Mouse (Mus musculus) heart, embryonic 15.5 days (tissue): Measurements from ENCODE around the gene Sirt4. TPM values are rescaled to one million over a fixed set of nuclear protein-coding genes. Genes with fewer than 3 reads are reported as not detected.

ENCODE experiments used
- ATAC-seq: fragments of 200-750 bp; cut with Nextera tagmentation; replicated peaks from 2 replicates; pipeline ENCODE4 v1.8.0; 2017; ENCODE audit warnings: low read depth, moderate TSS enrichment; ENCODE audit not compliant: insufficient number of reproducible peaks, insufficient read depth, low FRiP score
- H3K27ac ChIP-seq: fragments of 300-500 bp; sonication (generic); 2 replicates; pipeline ENCODE4 v1.5.1; 2015; ENCODE audit warnings: mild to moderate bottlenecking, inconsistent platforms
- H3K27me3 ChIP-seq: fragments of 300-500 bp; sonication (generic); 2 replicates; pipeline ENCODE4 v1.6.1; 2015; ENCODE audit warnings: inconsistent platforms
- H3K36me3 ChIP-seq: fragments of 300-500 bp; sonication (generic); 2 replicates; pipeline ENCODE4 v1.6.1; 2015; ENCODE audit warnings: mild to moderate bottlenecking, inconsistent platforms
- H3K4me1 ChIP-seq: fragments of 300-500 bp; sonication (generic); replicated peaks from 2 replicates; pipeline ENCODE4 v1.6.1; 2015; ENCODE audit warnings: inconsistent platforms
- H3K4me2 ChIP-seq: fragments of 300-500 bp; sonication (generic); 2 replicates; pipeline ENCODE4 v1.6.1; 2015; ENCODE audit warnings: inconsistent platforms, mild to moderate bottlenecking, moderate library complexity
- H3K4me3 ChIP-seq: fragments of 300-500 bp; sonication (generic); 2 replicates; pipeline ENCODE4 v1.5.1; 2015; ENCODE audit warnings: mild to moderate bottlenecking, inconsistent platforms
- H3K9ac ChIP-seq: fragments of 300-500 bp; sonication (generic); 2 replicates; pipeline ENCODE4 v1.6.1; 2015; ENCODE audit warnings: mild to moderate bottlenecking, inconsistent platforms
- H3K9me3 ChIP-seq: fragments of 300-500 bp; sonication (generic); replicated peaks from 2 replicates; pipeline ENCODE4 v1.6.1; 2016; ENCODE audit warnings: inconsistent platforms
- WGBS: fragments of 180-500 bp; shearing (Covaris S2); methylation state at CpG from one replicate; pipeline ENCODE4 v1.1.7; 2015; ENCODE audit warnings: mixed read lengths; 5-methylcytosine and 5-hydroxymethylcytosine counted together
- polyA plus RNA-seq: library from polyadenylated mRNA; unstranded; fragments of >200 nt; fragmentation: Nextera tagmentation; extraction: Ambion mirVana; gene quantifications from 2 replicates; pipeline ENCODE4 v1.2.1, GENCODE M21; 2015

Sirt4 gene
- polyA plus RNA-seq, 1 experiment from 2014 or later, result 20.9 TPM

DNA sequence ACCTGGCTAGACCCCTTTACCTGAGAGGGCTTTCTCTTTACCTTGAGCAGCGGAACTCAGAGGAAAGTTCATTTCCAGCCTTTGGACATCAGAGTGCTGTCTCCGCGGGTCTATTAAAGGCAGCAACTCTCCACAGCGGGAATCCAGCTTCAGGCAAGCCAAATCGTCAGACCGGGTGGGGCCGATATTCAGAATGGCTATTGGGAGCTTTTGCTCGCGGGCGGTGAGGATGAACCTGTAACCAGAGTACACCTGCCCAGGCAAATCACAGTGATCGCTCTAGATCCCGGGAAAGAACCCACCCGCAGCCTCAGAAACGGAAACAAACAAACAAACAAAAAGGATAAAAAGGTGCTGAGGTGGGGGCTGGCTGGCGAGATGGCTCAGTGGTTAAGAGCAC lies 5.0 kb downstream of the Sirt4 start:
- H3K9ac ChIP-seq, result no peak overlapping the region
- ATAC-seq, result no peak
- no peak overlapping the region for H3K4me3 ChIP-seq
- no peaks in the 10 kb centered on the region for H3K9me3 ChIP-seq
- H3K4me1 ChIP-seq, result peaks cover 23% of the 10 kb centered on the region
- H3K4me2 ChIP-seq, result no peak overlapping the region
- no peak overlapping the region for H3K27ac ChIP-seq
- H3K27me3 ChIP-seq, result no peaks in the 10 kb centered on the region
- 64% methylated on average over 15 of the region's 15 CpGs for WGBS
- no peaks in the 10 kb centered on the region for H3K36me3 ChIP-seq

DNA sequence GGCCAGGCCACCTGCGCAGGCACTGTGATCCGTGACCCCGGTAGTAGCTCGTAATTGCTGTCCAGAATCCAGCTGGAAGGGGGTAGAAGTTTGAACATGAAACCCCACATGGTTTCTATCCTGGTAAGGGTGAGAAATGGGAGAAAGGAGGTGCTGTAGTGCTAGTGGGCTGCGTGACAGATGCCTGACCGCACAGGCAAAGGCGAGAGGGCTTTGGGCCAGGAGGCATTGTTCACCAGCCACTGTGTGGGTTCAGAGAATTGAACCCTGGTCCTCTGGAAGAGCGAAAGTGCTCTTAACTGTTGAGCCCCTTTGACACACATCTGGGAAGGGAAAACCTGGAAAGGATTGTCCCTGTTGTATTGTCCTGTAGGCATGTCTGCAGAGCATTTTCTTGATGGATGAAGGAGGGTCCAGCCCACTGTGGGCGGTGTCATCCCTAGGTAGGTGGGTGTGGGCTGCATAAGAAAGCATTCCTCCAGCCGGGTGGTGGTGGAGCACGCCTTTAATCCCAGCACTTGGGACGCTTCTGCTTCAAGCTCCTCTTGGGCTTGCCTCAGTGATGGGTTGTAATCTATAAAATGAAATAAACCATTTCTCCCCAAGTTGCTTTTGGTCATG lies 8.3 kb downstream of the Sirt4 start:
- no peaks in the 10 kb centered on the region for H3K27me3 ChIP-seq
- H3K4me2 ChIP-seq, result peak overlapping the region; percentile 62
- H3K27ac ChIP-seq, result peak overlapping the region; percentile 20; the same call in 1 of the 2 replicates
- no peaks in the 10 kb centered on the region for H3K36me3 ChIP-seq
- H3K4me3 ChIP-seq, result peak overlapping the region; percentile 41
- peak; percentile 24; the same call in 1 of the 2 replicates for ATAC-seq
- H3K9me3 ChIP-seq, result no peaks in the 10 kb centered on the region
- H3K9ac ChIP-seq, result no peak overlapping the region
- H3K4me1 ChIP-seq, result peaks cover 13% of the 10 kb centered on the region
- WGBS, result 38% methylated on average over 12 of the region's 12 CpGs

DNA sequence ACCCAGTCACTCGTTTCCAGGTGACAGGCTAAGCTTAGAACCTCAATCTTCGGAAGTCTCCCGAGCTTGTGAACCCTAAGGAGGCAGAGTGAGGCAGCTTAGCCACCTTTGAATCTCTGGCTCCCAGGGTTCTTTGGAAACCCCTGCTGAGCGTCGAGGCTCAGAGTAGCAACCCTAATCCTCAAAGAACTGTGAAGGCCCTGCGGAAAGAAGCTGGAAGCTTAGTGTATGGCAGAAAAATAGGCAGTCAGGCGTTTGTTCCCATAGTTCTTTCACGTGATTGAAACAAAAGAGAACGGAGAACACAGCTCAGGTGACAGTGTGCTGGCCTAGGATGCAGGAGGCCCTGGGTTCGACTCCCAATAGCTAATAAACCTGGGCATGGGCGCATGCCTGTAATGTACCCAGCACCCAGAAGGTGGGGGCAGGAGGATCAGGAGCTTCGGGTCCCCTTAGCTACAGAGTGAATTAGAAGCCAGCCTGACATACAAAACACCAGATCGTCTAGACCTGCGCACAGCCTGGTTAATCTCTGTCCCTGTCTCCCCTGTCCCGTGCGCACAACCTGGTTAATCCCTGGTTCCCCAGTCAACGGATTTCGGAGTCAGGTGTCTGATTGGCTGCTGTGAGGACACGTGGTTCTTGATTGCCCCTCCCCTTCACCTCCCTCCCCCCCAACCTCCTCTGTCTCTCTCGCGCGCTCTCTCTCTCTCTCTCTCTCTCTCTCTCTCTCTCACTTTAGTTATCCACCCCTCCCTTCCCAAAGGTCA lies 9.0 kb downstream of the Sirt4 start:
- WGBS, result 14% methylated on average over 22 of the region's 22 CpGs
- H3K4me1 ChIP-seq, result peaks cover 18% of the 10 kb centered on the region
- no peaks in the 10 kb centered on the region for H3K36me3 ChIP-seq
- peak overlapping the region; percentile 62 for H3K4me2 ChIP-seq
- H3K9me3 ChIP-seq, result no peaks in the 10 kb centered on the region
- H3K27ac ChIP-seq, result peak overlapping the region; percentile 20; the same call in 1 of the 2 replicates
- peak; percentile 62; the same call in 1 of the 2 replicates for ATAC-seq
- H3K9ac ChIP-seq, result peak overlapping the region; percentile 51
- H3K4me3 ChIP-seq, result peak overlapping the region; percentile 41
- H3K27me3 ChIP-seq, result no peaks in the 10 kb centered on the region

DNA sequence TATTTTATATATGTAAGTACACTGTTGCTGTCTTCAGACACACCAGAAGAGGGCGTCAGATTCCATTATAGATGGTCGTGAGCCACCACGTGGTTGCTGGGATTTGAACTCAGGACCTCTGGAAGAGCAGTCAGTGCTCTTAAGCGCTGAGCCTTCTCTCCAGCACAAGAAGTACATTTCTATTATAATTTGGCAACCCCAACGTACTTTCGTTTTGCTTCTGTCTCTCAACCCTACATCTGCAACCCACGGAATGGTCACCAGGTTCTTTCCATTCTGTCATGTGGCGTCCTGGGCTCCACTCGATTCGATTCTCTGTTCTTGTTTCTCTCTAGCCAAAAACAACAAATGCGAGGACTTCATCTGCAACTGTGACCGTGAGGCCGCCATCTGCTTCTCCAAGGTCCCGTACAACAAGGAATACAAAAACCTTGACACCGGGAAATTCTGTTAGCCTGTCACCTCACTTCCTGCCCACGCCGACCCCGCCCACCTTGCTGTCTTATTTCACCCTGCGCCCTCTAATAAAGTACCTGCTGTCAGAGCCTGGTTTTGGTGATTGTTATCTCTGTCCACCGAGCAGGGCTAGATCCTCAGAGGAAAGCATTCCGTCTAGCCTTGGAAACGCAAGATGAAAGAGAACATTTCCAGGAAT lies 10.2 kb downstream of the Sirt4 start:
- WGBS, result 57% methylated on average over 22 of the region's 22 CpGs
- H3K4me3 ChIP-seq, result peak overlapping the region; percentile 18; the same call in 1 of the 2 replicates
- no peak overlapping the region for H3K9ac ChIP-seq
- no peaks in the 10 kb centered on the region for H3K27me3 ChIP-seq
- ATAC-seq, result no peak
- H3K4me2 ChIP-seq, result peak overlapping the region; percentile 21
- no peaks in the 10 kb centered on the region for H3K9me3 ChIP-seq
- peaks cover 18% of the 10 kb centered on the region for H3K4me1 ChIP-seq
- H3K27ac ChIP-seq, result no peak overlapping the region
- H3K36me3 ChIP-seq, result no peaks in the 10 kb centered on the region

DNA sequence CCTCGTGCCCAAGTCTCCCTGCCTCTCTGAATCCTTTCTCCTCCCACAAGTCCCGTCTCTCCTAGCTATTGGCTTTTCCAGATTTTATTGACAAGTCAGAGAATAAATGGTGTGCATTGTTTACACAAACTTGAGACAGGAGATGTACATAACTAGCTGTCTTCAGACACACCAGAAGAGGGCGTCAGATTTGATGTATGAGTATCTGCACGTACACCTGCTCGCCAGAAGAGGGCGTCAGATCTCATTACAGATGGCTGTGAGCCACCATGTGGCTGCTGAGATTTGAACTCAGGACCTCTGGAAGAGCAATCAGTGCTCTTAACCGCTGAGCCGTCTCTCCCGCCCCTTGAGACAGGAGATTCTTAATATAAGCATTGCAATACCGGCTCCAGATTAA lies 11.3 kb downstream of the Sirt4 start:
- Histone ChIP-seq H3K9ac (no peak overlapping the region), H3K27me3 (no peaks in the 10 kb centered on the region), H3K36me3 (no peaks in the 10 kb centered on the region), H3K4me2 (no peak overlapping the region), H3K4me1 (peaks cover 18% of the 10 kb centered on the region), H3K9me3 (no peaks in the 10 kb centered on the region), H3K4me3 (no peak overlapping the region), H3K27ac (no peak overlapping the region)
- 73% methylated on average over 10 of the region's 10 CpGs for WGBS
- ATAC-seq, result no peak

DNA sequence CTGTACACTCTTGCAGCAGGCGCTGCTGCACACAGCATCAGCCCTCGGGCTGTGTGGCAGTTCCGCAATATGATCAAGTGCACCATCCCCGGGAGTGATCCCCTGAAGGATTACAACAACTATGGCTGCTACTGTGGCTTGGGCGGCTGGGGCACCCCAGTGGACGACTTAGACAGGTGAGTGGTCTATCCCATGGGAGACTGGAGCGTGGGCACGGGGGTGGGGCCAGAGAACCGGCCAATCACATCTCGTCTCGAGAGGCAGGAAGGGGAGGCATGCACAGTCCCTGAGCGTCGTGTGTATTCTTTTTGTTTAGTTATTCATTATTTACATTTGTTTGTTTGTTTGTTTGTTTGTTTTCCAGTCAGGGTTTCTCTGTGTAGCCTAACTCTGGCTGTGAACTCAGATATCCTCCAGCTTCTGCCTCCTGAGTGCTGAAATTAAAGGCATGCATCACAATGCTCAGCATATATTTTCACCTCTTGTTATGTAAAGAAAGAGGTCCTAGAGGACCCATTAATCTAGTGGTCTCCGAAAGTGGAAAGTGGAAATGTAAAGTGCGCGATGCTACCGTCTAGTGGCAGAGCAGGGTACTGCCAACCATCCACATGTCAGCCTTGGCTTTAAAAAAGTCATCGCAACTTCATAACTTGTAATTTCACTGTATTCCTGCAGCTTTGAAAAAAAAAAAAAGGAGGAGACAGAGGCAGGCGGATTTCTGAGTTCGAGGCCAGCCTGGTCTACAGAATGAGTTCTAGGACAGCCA lies 13.6 kb downstream of the Sirt4 start:
- H3K4me2 ChIP-seq, result 0 out of 2 replicates have a peak overlapping the region, but pooled peaks have one; percentile 23
- no peak overlapping the region for H3K9ac ChIP-seq
- H3K4me3 ChIP-seq, result no peak overlapping the region
- no peaks in the 10 kb centered on the region for H3K9me3 ChIP-seq
- WGBS, result 32% methylated on average over 20 of the region's 20 CpGs
- no peaks in the 10 kb centered on the region for H3K36me3 ChIP-seq
- no peak overlapping the region for H3K27ac ChIP-seq
- no peaks in the 10 kb centered on the region for H3K27me3 ChIP-seq
- peaks cover 15% of the 10 kb centered on the region for H3K4me1 ChIP-seq
- no peak for ATAC-seq

DNA sequence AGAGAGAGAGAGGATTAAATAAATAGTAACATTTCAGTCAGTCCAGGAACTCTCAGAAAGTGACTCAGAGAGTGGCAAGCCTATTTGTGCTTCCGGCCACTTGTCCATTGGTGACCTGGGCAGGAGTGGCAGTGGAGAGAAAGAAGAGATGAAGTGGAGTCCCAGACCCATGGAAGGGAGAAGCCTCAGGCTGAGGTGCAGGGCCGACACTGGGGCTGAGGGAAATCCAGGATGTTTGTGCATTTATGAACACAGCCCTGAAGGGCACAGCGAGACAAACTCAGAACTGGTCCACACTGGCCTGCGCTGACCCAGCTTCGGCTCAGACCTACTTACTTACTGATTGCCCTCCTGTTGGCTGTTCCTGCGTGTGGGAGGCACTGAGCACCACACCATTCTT lies 14.7 kb downstream of the Sirt4 start:
- Histone ChIP-seq H3K4me3 (no peak overlapping the region), H3K9me3 (no peaks in the 10 kb centered on the region), H3K36me3 (no peaks in the 10 kb centered on the region), H3K27me3 (no peaks in the 10 kb centered on the region), H3K4me1 (peaks cover 7% of the 10 kb centered on the region; the same call in 1 of the 2 replicates), H3K27ac (no peak overlapping the region), H3K9ac (no peak overlapping the region), H3K4me2 (no peak overlapping the region)
- ATAC-seq, result no peak
- WGBS, result 58% methylated on average over 6 of the region's 6 CpGs

DNA sequence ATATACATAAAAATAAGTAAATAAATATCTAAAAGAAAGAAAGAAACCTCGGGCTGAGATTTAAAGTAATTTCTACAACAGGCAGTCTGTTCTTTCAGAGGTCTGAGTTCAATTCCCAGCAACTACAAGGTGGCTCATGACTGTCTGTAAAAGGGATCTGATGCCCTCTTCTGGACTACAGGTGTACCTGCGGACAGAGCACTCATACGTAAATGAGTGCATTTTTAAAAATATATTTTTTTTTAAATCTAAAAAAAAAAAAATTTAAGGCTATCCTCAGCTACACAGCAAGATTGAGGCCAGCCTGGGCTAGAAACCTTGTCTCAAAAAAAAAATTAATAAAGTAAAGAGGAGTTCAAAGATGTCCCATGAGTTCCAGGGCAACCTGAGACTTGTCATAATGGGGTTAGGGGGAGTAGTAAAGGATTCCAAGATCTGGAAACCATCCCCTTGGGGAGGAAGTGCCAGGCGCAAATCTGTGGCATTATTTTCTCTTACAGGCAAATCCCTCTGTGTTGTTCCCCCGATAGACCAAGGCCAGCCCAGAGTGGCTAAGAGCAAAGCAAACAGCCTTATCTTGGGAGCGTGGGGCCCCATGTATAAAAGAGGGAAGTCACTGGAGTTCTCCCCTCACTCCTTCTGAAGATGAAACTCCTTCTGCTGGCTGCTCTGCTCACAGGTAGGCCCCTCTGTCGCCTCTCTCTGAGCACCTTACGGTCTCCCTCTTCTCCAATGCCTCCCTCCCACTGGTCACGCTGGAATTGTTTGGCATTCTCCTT lies 18.7 kb downstream of the Sirt4 start, which contains the start of gene Pla2g1b:
Pla2g1b (plus strand) TSS at position 621 of the 779 bp plus-strand sequence.
- no peak within 1 kb of the TSS for H3K9ac ChIP-seq
- no peaks in the 10 kb centered on the region for H3K27me3 ChIP-seq
- H3K4me3 ChIP-seq, result no peak within 1 kb of the TSS
- WGBS, result 33% methylated on average over 9 of the region's 9 CpGs
- H3K9me3 ChIP-seq, result no peaks in the 10 kb centered on the region
- H3K27ac ChIP-seq, result no peak within 1 kb of the TSS
- H3K4me2 ChIP-seq, result no peak within 1 kb of the TSS
- no peak for ATAC-seq
- H3K36me3 ChIP-seq, result no peaks in the 10 kb centered on the region
- H3K4me1 ChIP-seq, result peaks cover 2% of the 10 kb centered on the region; the same call in 1 of the 2 replicates

DNA sequence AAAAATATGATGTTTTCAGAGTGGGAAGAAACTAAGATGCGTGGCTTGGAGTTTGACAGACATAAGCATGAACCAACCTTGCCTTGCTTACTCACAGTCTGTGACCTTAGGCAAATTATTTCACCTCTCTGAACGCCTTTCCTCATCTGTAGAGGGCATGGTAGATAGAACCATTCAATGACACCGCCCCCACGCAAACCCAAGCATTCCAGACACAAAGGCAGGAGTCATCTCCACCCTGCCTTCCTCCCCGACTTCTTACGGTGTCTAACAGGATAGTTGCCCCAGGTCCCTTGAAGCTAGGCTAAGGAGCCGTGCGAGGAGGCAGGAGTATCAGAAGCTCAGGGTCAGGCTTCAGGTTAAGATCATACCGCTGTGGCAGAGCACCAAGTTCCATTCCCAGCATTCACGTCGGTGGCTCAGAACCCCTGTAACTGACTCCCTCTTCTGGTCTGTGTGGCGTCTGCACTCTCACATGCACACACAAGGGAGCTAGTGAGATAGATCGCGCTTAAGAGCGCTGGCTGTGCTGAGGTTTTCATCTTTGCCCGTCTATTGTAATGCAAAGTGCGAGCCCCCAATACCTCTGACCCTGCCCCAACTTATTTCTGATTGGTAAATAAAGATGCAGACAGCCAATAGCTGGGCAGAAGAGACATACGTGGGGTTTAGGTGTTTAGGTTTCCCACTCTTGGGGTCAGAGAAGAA lies 20.0 kb downstream of the Sirt4 start:
- no peaks in the 10 kb centered on the region for H3K27me3 ChIP-seq
- H3K9me3 ChIP-seq, result no peaks in the 10 kb centered on the region
- H3K4me2 ChIP-seq, result no peak overlapping the region
- no peak overlapping the region for H3K9ac ChIP-seq
- no peaks in the 10 kb centered on the region for H3K36me3 ChIP-seq
- H3K4me3 ChIP-seq, result no peak overlapping the region
- no peaks in the 10 kb centered on the region for H3K4me1 ChIP-seq
- H3K27ac ChIP-seq, result no peak overlapping the region
- 76% methylated on average over 18 of the region's 18 CpGs for WGBS
- ATAC-seq, result no peak

DNA sequence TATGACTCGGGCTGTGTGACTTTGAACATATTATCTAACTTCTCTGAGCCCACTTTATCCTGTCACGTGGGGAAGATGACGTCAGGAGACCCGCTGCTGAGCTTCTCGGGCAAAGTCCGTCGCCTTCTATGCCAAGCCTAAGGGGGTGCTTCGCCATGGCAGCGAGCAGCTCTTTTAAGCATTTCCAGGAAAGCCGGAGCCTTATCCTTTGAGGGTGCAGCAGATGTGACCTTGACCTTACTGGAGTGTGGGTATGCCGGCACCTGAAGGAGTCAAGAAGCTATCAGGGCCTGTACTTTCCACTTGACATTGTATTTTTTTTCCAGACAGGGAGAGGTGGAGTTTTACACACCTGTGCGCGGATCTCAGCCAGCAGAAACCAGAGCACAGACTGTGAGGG lies 25.6 kb downstream of the Sirt4 start:
- ATAC-seq, result no peak
- 59% methylated on average over 13 of the region's 13 CpGs for WGBS

More for the DNA sequence above, 25.6 kb downstream of the Sirt4 start:
- Histone ChIP-seq H3K4me3 (no peak overlapping the region), H3K9me3 (no peaks in the 10 kb centered on the region), H3K27me3 (no peaks in the 10 kb centered on the region), H3K9ac (no peak overlapping the region), H3K27ac (no peak overlapping the region), H3K4me2 (no peak overlapping the region), H3K4me1 (0 out of 2 replicates have a peak, but pooled peaks cover under 1% of the 10 kb centered on the region), H3K36me3 (no peaks in the 10 kb centered on the region)
